Mouse (Mus musculus): ENCODE results near the gene Itpr2.

- TF ChIP-seq CTCF (IDR thresholded peaks at IDR 0.05; ENCODE audit: low read depth) = no peak
- TF ChIP-seq EP300 (IDR thresholded peaks at IDR 0.05; ENCODE audit: low read depth) = no peak
Observed at GRCm38 (mm10) chr6:146530363-146530762, 28.3 kb upstream of the Itpr2 start.
